Mouse (Mus musculus) hindbrain, embryonic 14.5 days (tissue): Measurements from ENCODE around the gene Pds5b. TPM values are rescaled to one million over a fixed set of nuclear protein-coding genes. Genes with fewer than 3 reads are reported as not detected.

ENCODE experiments used
- ATAC-seq: fragments of 200-750 bp; cut with Nextera tagmentation; 2 replicates; pipeline ENCODE4 v1.8.0; 2017; ENCODE audit warnings: moderate number of reproducible peaks, mild to moderate bottlenecking, moderate TSS enrichment, moderate library complexity; ENCODE audit not compliant: low FRiP score
- DNase-seq: peaks from one replicate; pipeline ENCODE4 v3.0.0-alpha.2; 2015; ENCODE audit warnings: low spot score
- H3K27ac ChIP-seq: fragments of 300-500 bp; sonication (generic); 2 replicates; pipeline ENCODE4 v1.5.1; 2014; ENCODE audit warnings: mild to moderate bottlenecking, moderate library complexity
- H3K27me3 ChIP-seq: fragments of 300-500 bp; sonication (generic); 2 replicates; pipeline ENCODE4 v1.6.1; 2014; ENCODE audit warnings: mild to moderate bottlenecking, low read length, mixed read lengths; ENCODE audit not compliant: control insufficient read depth, insufficient read depth
- H3K36me3 ChIP-seq: fragments of 300-500 bp; sonication (generic); replicated peaks from 2 replicates; pipeline ENCODE4 v1.6.1; 2014; ENCODE audit not compliant: control insufficient read depth, insufficient read depth
- H3K4me1 ChIP-seq: fragments of 300-500 bp; sonication (generic); replicated peaks from 2 replicates; pipeline ENCODE4 v1.6.1; 2014; ENCODE audit warnings: antibody characterized with exemption, low read length, mixed read lengths; ENCODE audit not compliant: control insufficient read depth, insufficient read depth
- H3K4me2 ChIP-seq: fragments of 300-500 bp; sonication (generic); replicated peaks from 2 replicates; pipeline ENCODE4 v1.6.1; 2014; ENCODE audit warnings: mild to moderate bottlenecking, moderate library complexity
- H3K4me3 ChIP-seq: fragments of 300-500 bp; sonication (generic); replicated peaks from 2 replicates; pipeline ENCODE4 v1.5.1; 2014; ENCODE audit warnings: mild to moderate bottlenecking, low read length
- H3K9ac ChIP-seq: fragments of 300-500 bp; sonication (generic); 2 replicates; pipeline ENCODE4 v1.6.1; 2014
- H3K9me3 ChIP-seq: fragments of 300-500 bp; sonication (generic); 2 replicates; pipeline ENCODE4 v1.6.1; 2016; ENCODE audit warnings: low read length; ENCODE audit not compliant: control insufficient read depth
- WGBS: fragments of 180-500 bp; shearing (Covaris S2); extraction: QIAGEN DNeasy Blood & Tissue Kit; methylation state at CpG from one replicate; pipeline ENCODE4 v1.1.7; 2014; 5-methylcytosine and 5-hydroxymethylcytosine counted together
- polyA plus RNA-seq: library from polyadenylated mRNA; unstranded; fragments of >200 nt; fragmentation: Nextera tagmentation; extraction: Ambion mirVana; gene quantifications from 2 replicates; pipeline ENCODE4 v1.2.1, GENCODE M21; 2014

Pds5b gene
- polyA plus RNA-seq, 1 experiment from 2014 or later, result 45.8 TPM

DNA sequence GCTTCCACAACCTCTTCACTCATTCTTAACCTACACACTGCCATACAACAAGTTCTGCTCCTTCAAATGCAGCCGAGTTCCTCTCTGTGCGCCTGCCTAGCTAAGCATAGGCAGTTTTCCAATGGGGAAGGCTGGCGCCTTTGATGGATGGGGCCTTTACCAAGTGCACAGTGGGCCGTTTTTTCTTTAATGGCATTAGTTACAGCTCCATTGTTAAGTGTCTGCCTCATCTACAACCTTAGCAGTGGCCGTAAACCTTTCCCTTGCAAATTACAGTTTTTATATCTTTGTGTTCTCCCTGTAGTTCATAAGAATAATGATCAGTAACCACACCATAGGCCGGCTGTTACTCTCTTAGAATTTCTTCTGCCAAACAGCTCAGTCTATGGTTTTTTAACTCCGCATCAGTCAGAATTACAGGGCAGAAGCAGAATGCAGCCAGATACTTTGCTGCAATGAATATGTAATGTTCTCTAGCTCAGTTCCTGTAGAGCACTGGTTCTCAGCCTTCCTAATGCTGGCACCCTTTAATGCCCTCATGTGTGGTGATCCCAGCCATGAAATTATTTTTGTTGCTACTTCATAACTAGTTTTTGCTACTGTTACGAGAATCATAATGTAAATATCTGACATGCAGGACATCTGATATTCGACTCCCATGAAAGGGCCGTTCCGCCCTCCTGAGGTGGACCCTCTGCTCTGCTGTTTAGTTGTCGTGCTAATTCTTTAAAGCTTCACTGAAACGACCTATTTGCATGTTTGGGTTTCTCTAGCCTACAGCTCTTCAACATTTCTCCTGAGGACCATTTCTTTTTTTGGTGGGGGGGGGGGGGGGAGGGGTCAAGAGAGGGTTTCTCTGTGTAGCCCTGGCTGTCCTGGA is 140.8 kb downstream of the Pds5b start:
- ATAC-seq (no peak; the same call in 1 of the 2 replicates), DNase-seq (no peak)
- WGBS, result 52% methylated on average over 13 of the region's 13 CpGs
- Histone ChIP-seq H3K4me2 (no peak overlapping the region), H3K9ac (no peak overlapping the region), H3K27ac (0 out of 2 replicates have a peak overlapping the region, but pooled peaks have one; percentile 14), H3K4me3 (no peak overlapping the region), H3K9me3 (no peaks in the 10 kb centered on the region), H3K4me1 (0 out of 2 replicates have a peak, but pooled peaks cover 4% of the 10 kb centered on the region), H3K27me3 (no peaks in the 10 kb centered on the region), H3K36me3 (peaks cover 11% of the 10 kb centered on the region; the same call in 1 of the 2 replicates)

DNA sequence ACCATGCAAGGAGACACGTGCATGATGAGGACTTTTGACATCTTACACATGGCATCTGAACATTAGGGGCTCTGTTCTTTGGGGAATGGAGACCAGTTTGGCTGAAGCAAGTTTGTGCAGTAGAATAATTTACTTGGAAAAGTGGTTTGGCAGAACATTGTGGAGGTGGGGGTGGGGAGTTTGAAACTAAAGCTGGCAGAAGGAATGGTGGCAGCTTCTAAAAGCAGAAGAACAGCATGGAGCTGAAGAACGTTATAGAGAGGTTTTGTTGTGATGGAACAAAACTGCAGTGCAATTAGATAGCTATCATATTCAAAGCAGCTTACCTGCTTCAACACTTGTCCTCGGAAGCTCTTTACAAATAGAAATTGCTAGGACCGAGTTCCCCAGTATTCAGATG is 141.9 kb downstream of the Pds5b start:
- no peak overlapping the region for H3K27ac ChIP-seq
- H3K4me2 ChIP-seq, result no peak overlapping the region
- no peaks in the 10 kb centered on the region for H3K27me3 ChIP-seq
- DNase-seq, result no peak
- no peak overlapping the region for H3K4me3 ChIP-seq
- H3K36me3 ChIP-seq, result 0 out of 2 replicates have a peak, but pooled peaks cover 6% of the 10 kb centered on the region
- 0 out of 2 replicates have a peak, but pooled peaks cover 4% of the 10 kb centered on the region for H3K4me1 ChIP-seq
- no peaks in the 10 kb centered on the region for H3K9me3 ChIP-seq
- ATAC-seq, result no peak
- no peak overlapping the region for H3K9ac ChIP-seq
- 90% methylated on average over 4 of the region's 4 CpGs for WGBS

GRCm38 (mm10) chr5:150816775-150817174 is 143.2 kb downstream of the Pds5b start:
- no peak overlapping the region for H3K27ac ChIP-seq
- ATAC-seq, result no peak
- no peak overlapping the region for H3K4me3 ChIP-seq
- no peak overlapping the region for H3K9ac ChIP-seq
- no peak overlapping the region for H3K4me2 ChIP-seq
- WGBS, result 95% methylated on average over 5 of the region's 5 CpGs
- no peaks in the 10 kb centered on the region for H3K9me3 ChIP-seq
- no peaks in the 10 kb centered on the region for H3K27me3 ChIP-seq
- no peaks in the 10 kb centered on the region for H3K36me3 ChIP-seq
- DNase-seq, result no peak
- H3K4me1 ChIP-seq, result 0 out of 2 replicates have a peak, but pooled peaks cover 4% of the 10 kb centered on the region

DNA sequence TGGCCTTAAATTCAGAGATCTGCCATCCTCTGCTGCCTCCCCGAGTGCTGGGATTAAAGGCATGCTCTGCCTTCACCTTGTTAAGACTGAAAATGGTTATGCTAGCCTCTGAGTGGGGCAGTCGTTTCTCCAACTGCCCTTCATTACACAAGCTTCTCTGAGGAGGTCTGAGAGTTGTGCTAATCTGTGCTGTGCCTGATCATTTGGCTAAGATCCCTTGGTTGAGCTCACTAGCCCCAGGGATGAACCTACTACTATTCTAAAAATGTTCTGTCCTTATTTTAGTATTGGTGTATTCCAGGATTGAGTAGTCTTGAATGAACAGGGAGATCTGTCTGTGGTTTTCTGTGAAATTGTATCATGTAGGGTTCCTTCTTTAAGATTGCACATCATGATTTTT is 144.5 kb downstream of the Pds5b start:
- Histone ChIP-seq H3K4me2 (no peak overlapping the region), H3K36me3 (no peaks in the 10 kb centered on the region), H3K9me3 (no peaks in the 10 kb centered on the region), H3K9ac (no peak overlapping the region), H3K4me1 (0 out of 2 replicates have a peak, but pooled peaks cover 4% of the 10 kb centered on the region), H3K27ac (no peak overlapping the region), H3K4me3 (no peak overlapping the region), H3K27me3 (no peaks in the 10 kb centered on the region)
- WGBS, result 73% methylated on average over 2 of the region's 2 CpGs
- DNase-seq (no peak), ATAC-seq (no peak)

DNA sequence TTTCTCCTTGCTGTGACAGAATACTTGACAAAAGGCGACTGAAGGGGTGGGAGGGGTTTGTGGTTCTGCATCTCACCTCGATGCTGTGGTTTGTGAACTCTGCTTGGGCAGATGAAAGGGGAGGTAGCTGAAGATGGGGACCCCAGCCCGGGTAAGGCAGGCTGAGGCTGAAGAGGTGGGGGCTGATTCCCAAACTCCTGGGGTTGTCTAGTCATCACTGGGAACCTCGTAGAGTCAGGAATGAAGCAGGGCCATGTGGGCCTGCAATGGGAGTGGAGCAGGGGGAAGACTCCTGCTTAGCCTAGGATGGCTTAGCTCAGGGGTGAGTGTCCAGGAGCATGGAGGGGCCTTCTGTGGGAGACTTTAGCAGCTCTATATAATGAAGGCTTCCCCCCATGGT is 145.3 kb downstream of the Pds5b start:
- ATAC-seq (no peak), DNase-seq (no peak)
- H3K9ac ChIP-seq, result no peak overlapping the region
- H3K27ac ChIP-seq, result no peak overlapping the region
- no peak overlapping the region for H3K4me3 ChIP-seq
- H3K36me3 ChIP-seq, result no peaks in the 10 kb centered on the region
- 0 out of 2 replicates have a peak, but pooled peaks cover 1% of the 10 kb centered on the region for H3K4me1 ChIP-seq
- no peak overlapping the region for H3K4me2 ChIP-seq
- WGBS, result 87% methylated on average over 4 of the region's 4 CpGs
- H3K9me3 ChIP-seq, result no peaks in the 10 kb centered on the region
- H3K27me3 ChIP-seq, result no peaks in the 10 kb centered on the region

- Histone ChIP-seq H3K9me3 (no peaks in the 10 kb centered on the region), H3K4me2 (no peak overlapping the region), H3K27me3 (no peaks in the 10 kb centered on the region), H3K4me1 (no peaks in the 10 kb centered on the region), H3K4me3 (no peak overlapping the region), H3K9ac (no peak overlapping the region), H3K27ac (no peak overlapping the region), H3K36me3 (no peaks in the 10 kb centered on the region)
- no peak for DNase-seq
- 79% methylated on average over 5 of the region's 5 CpGs for WGBS
- ATAC-seq, result no peak
Observed at GRCm38 (mm10) chr5:150819520-150819919, 146.0 kb downstream of the Pds5b start.

DNA sequence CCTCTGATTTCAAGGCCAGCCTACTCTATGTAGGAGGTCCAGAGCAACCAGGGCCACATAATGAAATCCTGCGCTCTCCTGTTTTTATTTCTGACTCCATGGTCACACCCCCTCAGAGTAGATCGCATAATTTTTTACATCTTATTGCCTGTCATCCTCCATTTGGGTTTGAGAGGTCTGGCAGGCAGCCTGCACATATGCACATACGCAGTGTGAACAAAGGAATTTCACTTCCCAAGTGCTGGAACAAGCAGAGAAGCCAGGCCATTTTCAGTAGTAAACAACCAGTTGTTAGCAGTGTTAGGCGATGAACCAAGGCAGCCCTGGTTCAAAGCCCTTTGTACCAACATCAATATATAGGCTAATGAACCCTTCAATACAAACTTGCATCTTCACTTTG is 147.6 kb downstream of the Pds5b start:
- Histone ChIP-seq H3K4me2 (no peak overlapping the region), H3K9me3 (peaks cover 10% of the 10 kb centered on the region; the same call in 1 of the 2 replicates), H3K4me3 (no peak overlapping the region), H3K27ac (no peak overlapping the region), H3K36me3 (no peaks in the 10 kb centered on the region), H3K4me1 (no peaks in the 10 kb centered on the region), H3K27me3 (no peaks in the 10 kb centered on the region), H3K9ac (no peak overlapping the region)
- no peak for DNase-seq
- 87% methylated on average over 4 of the region's 4 CpGs for WGBS
- ATAC-seq, result no peak

DNA sequence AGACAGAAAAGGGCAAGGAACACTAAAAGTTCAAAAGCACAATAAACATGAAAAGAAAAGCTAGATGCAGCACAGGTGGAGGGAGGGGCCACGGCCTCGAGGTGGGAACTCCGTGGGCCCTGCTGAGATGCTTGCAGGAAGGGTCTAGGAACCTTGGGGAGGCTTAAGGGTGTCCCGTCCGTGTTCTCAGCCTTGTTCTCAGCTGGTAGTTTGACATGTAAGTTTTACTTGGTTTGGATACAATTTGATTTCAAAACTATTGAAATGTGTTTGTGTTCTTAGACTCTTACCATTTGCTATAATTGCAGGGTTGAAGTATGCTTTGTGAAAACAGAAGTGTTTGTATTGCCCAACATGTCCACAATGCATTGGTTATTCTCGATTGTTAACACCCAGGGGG is 149.2 kb downstream of the Pds5b start:
- no peaks in the 10 kb centered on the region for H3K27me3 ChIP-seq
- H3K9me3 ChIP-seq, result peaks cover 10% of the 10 kb centered on the region; the same call in 1 of the 2 replicates
- H3K9ac ChIP-seq, result no peak overlapping the region
- no peaks in the 10 kb centered on the region for H3K4me1 ChIP-seq
- WGBS, result 87% methylated on average over 6 of the region's 6 CpGs
- no peak overlapping the region for H3K4me3 ChIP-seq
- no peak overlapping the region for H3K27ac ChIP-seq
- H3K4me2 ChIP-seq, result no peak overlapping the region
- no peak for ATAC-seq
- H3K36me3 ChIP-seq, result no peaks in the 10 kb centered on the region
- no peak for DNase-seq

DNA sequence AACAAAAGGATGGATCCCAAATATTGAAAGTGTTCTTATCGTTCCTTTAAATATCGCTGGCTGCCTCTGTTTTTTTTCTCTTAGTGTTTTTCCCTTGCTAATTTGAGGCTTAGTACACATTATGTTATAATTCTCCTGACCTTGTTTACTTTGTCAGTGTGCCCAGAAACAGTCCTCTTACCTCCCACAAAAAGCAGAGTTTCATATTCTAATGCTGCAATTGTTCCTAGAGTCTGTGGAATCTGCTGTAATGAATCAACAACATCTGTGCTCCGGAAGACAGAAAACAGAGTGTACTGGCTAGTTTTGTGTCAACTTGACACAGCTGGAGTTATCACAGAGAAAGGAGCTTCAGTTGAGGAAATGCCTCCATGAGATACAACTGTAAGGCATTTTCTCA is 149.8 kb downstream of the Pds5b start:
- Histone ChIP-seq H3K4me2 (no peak overlapping the region), H3K4me1 (no peaks in the 10 kb centered on the region), H3K36me3 (no peaks in the 10 kb centered on the region), H3K9me3 (peaks cover 10% of the 10 kb centered on the region; the same call in 1 of the 2 replicates), H3K27ac (no peak overlapping the region), H3K9ac (no peak overlapping the region), H3K27me3 (no peaks in the 10 kb centered on the region), H3K4me3 (no peak overlapping the region)
- no peak for ATAC-seq
- 86% methylated on average over 3 of the region's 3 CpGs for WGBS
- DNase-seq, result no peak
